Mouse (Mus musculus): Measurements from ENCODE around the gene Dmc1.

DNA sequence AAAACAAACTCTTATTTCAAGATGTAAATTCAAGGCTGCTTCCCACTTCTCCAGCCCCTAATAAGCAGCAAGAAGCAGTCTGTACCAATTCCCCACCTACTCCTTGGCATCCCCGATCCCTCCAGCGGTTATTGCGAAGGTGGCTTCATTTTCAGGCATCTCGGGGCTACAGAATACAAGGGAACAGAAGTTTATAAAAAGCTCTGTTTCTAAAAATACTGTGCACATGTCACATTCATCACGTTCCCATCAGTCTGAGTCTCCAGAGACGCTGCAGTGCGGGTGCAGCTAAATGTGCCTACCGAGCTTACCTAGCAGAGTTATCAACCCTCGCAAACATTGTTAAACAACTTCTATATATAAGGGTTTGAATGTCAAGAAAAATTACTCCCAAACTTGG is 42.5 kb downstream of the Dmc1 start:
- TF ChIP-seq CHD2 (IDR thresholded peaks at IDR 0.05; ENCODE audit: low read depth, low read length) (no peak), ZNF384 (IDR thresholded peaks at IDR 0.05; ENCODE audit: low read depth, low read length) (no peak), MAFK (IDR thresholded peaks at IDR 0.05; ENCODE audit: insufficient read depth, low read depth, low read length) (no peak), ZC3H11A (IDR thresholded peaks at IDR 0.05; ENCODE audit: borderline replicate concordance, low read depth, low read length) (no peak)
